Mouse (Mus musculus) liver, embryonic 14.5 days (tissue): ENCODE results near the gene Pax4.

Source experiments
- CTCF ChIP-seq: IDR thresholded peaks from 2 replicates; pipeline ENCODE4 v1.5.1; 2016; ENCODE audit warnings: antibody characterized with exemption, low read depth, control low read depth
- EP300 ChIP-seq: IDR thresholded peaks from 2 replicates; pipeline ENCODE4 v1.6.1; 2016; ENCODE audit warnings: antibody characterized with exemption, low read depth

GRCm38 (mm10) chr6:28423767-28424695 lies 25.1 kb downstream of the Pax4 start:
- peak; percentile 55 for TF ChIP-seq CTCF
- TF ChIP-seq EP300 = peak; percentile 89
